Mouse (Mus musculus) liver, embryonic 11.5 days (tissue): ENCODE measurements around the gene Tigd3. TPM values are rescaled to one million over a fixed set of nuclear protein-coding genes. Genes with fewer than 3 reads are reported as not detected.

Experiments
- ATAC-seq: fragments of 200-750 bp; cut with Nextera tagmentation; replicated peaks from 2 replicates; pipeline ENCODE4 v1.8.0; 2017; ENCODE audit warnings: moderate number of reproducible peaks, mild to moderate bottlenecking, moderate TSS enrichment, moderate library complexity; ENCODE audit not compliant: low FRiP score
- DNase-seq: peaks from one replicate; pipeline ENCODE4 v3.0.0-alpha.2; 2017; ENCODE audit warnings: low spot score
- H3K27ac ChIP-seq: fragments of 300-500 bp; sonication (generic); 2 replicates; pipeline ENCODE4 v1.5.1; 2014; ENCODE audit warnings: mild to moderate bottlenecking, low read depth, low read length, control low read depth
- H3K27me3 ChIP-seq: fragments of 300-500 bp; sonication (generic); replicated peaks from 2 replicates; pipeline ENCODE4 v1.6.1; 2014; ENCODE audit warnings: low read length, mixed read lengths; ENCODE audit not compliant: control insufficient read depth, insufficient read depth
- H3K36me3 ChIP-seq: fragments of 300-500 bp; sonication (generic); 2 replicates; pipeline ENCODE4 v1.6.1; 2014; ENCODE audit warnings: mild to moderate bottlenecking, low read length, moderate library complexity, mixed read lengths; ENCODE audit not compliant: control insufficient read depth, insufficient read depth
- H3K4me1 ChIP-seq: fragments of 300-500 bp; sonication (generic); replicated peaks from 2 replicates; pipeline ENCODE4 v1.6.1; 2014; ENCODE audit warnings: low read length, mixed read lengths; ENCODE audit not compliant: control insufficient read depth, insufficient read depth
- H3K4me2 ChIP-seq: fragments of 300-500 bp; sonication (generic); 2 replicates; pipeline ENCODE4 v1.6.1; 2014; ENCODE audit warnings: mild to moderate bottlenecking, control low read depth, moderate library complexity
- H3K4me3 ChIP-seq: fragments of 300-500 bp; sonication (generic); 2 replicates; pipeline ENCODE4 v1.5.1; 2014; ENCODE audit warnings: low read depth, low read length, control low read depth
- H3K9ac ChIP-seq: fragments of 300-500 bp; sonication (generic); 2 replicates; pipeline ENCODE4 v1.6.1; 2014; ENCODE audit warnings: low read depth, low read length, control low read depth
- H3K9me3 ChIP-seq: fragments of 300-500 bp; sonication (generic); 2 replicates; pipeline ENCODE4 v1.6.1; 2016; ENCODE audit warnings: low read length, inconsistent platforms, mixed read lengths; ENCODE audit not compliant: control insufficient read depth
- WGBS: fragments of 180-500 bp; shearing (Covaris S2); extraction: QIAGEN DNeasy Blood & Tissue Kit; methylation state at CpG from one replicate; pipeline ENCODE4 v1.1.7; 2014; 5-methylcytosine and 5-hydroxymethylcytosine counted together
- polyA plus RNA-seq: library from polyadenylated mRNA; unstranded; fragments of >200 nt; fragmentation: Nextera tagmentation; extraction: Ambion mirVana; gene quantifications from 2 replicates; pipeline ENCODE4 v1.2.1, GENCODE M21; 2014

Gene Tigd3
- polyA plus RNA-seq, 1 experiment from 2014 or later, result 3.9 TPM

- Histone ChIP-seq H3K4me2 (peak overlapping the region; percentile 39), H3K4me3 (no peak overlapping the region), H3K9me3 (no peaks in the 10 kb centered on the region), H3K4me1 (peaks cover 17% of the 10 kb centered on the region), H3K27ac (peak overlapping the region; percentile 35; the same call in 1 of the 2 replicates), H3K36me3 (peaks cover 24% of the 10 kb centered on the region), H3K9ac (no peak overlapping the region), H3K27me3 (no peaks in the 10 kb centered on the region)
- 71% methylated on average over 21 of the region's 21 CpGs for WGBS
- no peak for DNase-seq
- ATAC-seq, result no peak
These were observed 43.3 kb upstream of the Tigd3 start for GRCm38 (mm10) chr19:5937095-5937835.

DNA sequence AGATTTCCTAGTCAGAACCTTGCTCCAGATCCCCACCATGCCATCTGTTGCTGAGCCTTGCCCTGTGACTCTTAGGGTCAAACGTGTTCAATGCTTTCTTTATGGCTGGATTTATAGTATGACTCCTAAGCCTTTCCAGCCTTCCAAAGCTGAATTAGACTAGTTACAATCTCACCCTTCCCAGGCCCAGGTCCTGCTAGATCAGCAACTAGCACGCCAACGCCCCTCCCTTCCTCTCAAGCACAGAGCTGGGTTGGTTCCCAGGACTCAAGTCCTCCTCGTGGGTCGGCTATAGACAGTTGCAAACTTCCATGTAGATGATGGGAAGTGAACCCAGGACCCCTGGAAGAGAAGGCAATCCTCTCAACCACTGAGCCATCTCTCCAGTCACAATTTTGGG is 41.7 kb upstream of the Tigd3 start:
- Histone ChIP-seq H3K9ac (no peak overlapping the region), H3K27ac (no peak overlapping the region), H3K36me3 (peaks cover 12% of the 10 kb centered on the region; the same call in 1 of the 2 replicates), H3K4me2 (no peak overlapping the region), H3K4me1 (peaks cover 17% of the 10 kb centered on the region), H3K4me3 (no peak overlapping the region), H3K27me3 (no peaks in the 10 kb centered on the region), H3K9me3 (no peaks in the 10 kb centered on the region)
- 72% methylated on average over 5 of the region's 5 CpGs for whole genome bisulfite sequencing
- DNase-seq, result no peak
- ATAC-seq, result no peak

DNA sequence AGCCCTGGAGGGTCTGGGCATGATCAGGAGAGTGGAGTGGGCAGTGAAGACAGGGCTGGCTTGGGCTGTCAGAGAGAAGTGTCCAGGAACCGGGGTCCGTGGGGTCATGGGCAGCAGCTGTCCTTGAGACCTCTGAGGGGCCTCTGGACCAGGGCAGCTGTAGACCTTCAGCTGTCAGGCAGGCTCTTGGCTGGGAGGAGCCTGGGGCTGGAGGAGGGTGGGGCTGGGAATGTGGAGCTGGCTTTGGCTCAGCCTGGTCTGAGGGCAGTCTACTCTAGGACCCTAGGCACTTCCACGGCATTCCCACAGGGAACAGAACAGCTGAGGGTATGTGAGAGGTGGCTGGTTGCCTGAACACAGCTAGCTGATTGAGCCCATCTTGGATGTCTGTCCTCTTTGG is 41.3 kb upstream of the Tigd3 start:
- no peak for DNase-seq
- Histone ChIP-seq H3K36me3 (peaks cover 9% of the 10 kb centered on the region; the same call in 1 of the 2 replicates), H3K4me2 (no peak overlapping the region), H3K9me3 (no peaks in the 10 kb centered on the region), H3K27me3 (no peaks in the 10 kb centered on the region), H3K27ac (no peak overlapping the region), H3K4me3 (no peak overlapping the region), H3K9ac (no peak overlapping the region), H3K4me1 (peaks cover 17% of the 10 kb centered on the region)
- no peak for ATAC-seq
- 41% methylated on average over 3 of the region's 3 CpGs for WGBS

DNA sequence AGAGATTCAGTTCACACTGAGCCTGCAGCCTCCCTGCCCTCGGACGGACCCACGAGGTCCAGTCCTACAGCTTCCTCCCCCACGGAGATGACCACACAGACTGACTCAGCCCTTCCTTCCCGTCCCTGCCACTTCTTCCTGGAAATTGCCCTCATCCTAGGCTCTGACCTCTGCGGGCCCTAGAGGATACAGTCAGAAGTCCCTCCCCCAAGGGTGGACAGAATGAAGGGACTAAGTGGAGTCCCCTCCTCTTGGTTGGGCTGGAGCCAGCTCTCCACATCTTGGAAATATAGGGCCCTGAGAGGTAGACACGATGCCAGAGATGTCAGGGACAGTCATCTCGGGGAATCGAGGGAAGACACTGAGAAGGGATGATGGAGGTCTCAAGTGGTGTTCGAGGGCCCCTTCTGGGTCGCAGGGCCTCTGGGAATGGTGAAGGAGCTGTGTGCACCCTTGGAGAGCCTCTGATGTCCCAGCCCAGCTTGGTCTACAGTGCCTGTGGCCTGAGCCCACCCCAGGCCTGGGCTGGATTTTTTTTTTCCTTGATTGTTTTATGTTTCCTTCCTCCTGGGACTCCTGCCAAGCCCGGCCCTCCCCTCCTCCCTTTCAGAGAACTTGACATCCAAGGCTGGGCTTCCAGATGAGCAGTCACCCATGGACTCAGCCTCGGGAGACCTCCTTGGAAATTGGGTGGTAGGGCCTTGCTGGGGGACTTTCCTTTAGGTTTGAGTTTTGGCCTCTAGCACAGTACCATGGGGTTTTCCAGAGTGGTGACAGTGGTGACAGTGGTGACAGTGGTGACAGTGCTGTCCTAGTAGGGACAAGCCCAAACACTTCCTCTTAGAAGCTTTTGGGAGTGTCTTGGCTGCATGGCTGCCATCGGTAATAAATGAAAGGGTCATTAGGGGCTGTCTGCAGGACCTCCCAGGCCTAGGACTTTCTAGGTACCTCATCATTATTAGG is 36.0 kb upstream of the Tigd3 start:
- Histone ChIP-seq H3K4me3 (no peak overlapping the region), H3K4me2 (no peak overlapping the region), H3K27me3 (no peaks in the 10 kb centered on the region; the same call in 1 of the 2 replicates), H3K4me1 (peaks cover 8% of the 10 kb centered on the region), H3K36me3 (no peaks in the 10 kb centered on the region), H3K27ac (peak overlapping the region; percentile 28; the same call in 1 of the 2 replicates), H3K9me3 (no peaks in the 10 kb centered on the region), H3K9ac (no peak overlapping the region)
- WGBS, result 57% methylated on average over 14 of the region's 14 CpGs
- ATAC-seq (no peak), DNase-seq (no peak)

DNA sequence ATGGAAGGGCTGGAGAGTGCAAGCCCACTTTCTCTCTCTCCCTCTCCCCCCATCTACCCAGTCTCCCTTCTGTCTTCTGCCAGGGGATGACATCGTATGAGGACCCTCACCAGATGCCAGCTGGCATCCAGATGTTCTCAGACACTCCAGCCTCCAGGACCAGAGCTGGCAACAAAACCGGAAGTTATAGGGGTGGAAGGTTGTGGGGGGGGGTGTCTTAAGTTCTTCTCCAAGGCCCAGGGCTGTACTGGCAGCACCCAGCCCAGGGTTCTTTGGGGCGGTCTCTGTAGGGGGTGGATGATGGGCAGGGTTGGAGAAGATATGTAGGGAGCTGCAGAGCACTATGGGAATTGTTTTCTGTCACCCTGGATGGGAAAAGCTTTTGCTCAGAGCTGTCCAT is 34.6 kb upstream of the Tigd3 start:
- Histone ChIP-seq H3K4me3 (no peak overlapping the region), H3K27ac (no peak overlapping the region), H3K27me3 (no peaks in the 10 kb centered on the region; the same call in 1 of the 2 replicates), H3K4me1 (peaks cover 15% of the 10 kb centered on the region), H3K9ac (no peak overlapping the region), H3K4me2 (no peak overlapping the region), H3K36me3 (no peaks in the 10 kb centered on the region), H3K9me3 (no peaks in the 10 kb centered on the region)
- no peak for ATAC-seq
- 54% methylated on average over 3 of the region's 3 CpGs for WGBS
- no peak for DNase-seq

GRCm38 (mm10) chr19:5928104-5928503 is 34.2 kb upstream of the Tigd3 start:
- Histone ChIP-seq H3K4me3 (no peak overlapping the region), H3K9me3 (no peaks in the 10 kb centered on the region), H3K4me1 (peaks cover 15% of the 10 kb centered on the region), H3K36me3 (no peaks in the 10 kb centered on the region), H3K4me2 (no peak overlapping the region), H3K27ac (no peak overlapping the region), H3K9ac (no peak overlapping the region), H3K27me3 (no peaks in the 10 kb centered on the region; the same call in 1 of the 2 replicates)
- ATAC-seq (no peak), DNase-seq (no peak)
- WGBS, result 75% methylated on average over 6 of the region's 6 CpGs

GRCm38 (mm10) chr19:5927532-5927931 is 33.6 kb upstream of the Tigd3 start:
- Histone ChIP-seq H3K9ac (no peak overlapping the region), H3K4me1 (peaks cover 20% of the 10 kb centered on the region), H3K4me3 (no peak overlapping the region), H3K27ac (no peak overlapping the region), H3K36me3 (no peaks in the 10 kb centered on the region), H3K4me2 (no peak overlapping the region), H3K27me3 (no peaks in the 10 kb centered on the region; the same call in 1 of the 2 replicates), H3K9me3 (no peaks in the 10 kb centered on the region)
- 65% methylated on average over 8 of the region's 8 CpGs for WGBS
- no peak for ATAC-seq
- no peak for DNase-seq

GRCm38 (mm10) chr19:5927026-5927425 is 33.1 kb upstream of the Tigd3 start:
- Histone ChIP-seq H3K4me3 (no peak overlapping the region), H3K4me1 (peaks cover 25% of the 10 kb centered on the region)
- no peak for DNase-seq

More at GRCm38 (mm10) chr19:5927026-5927425, 33.1 kb upstream of the Tigd3 start:
- Histone ChIP-seq H3K27ac (no peak overlapping the region), H3K27me3 (no peaks in the 10 kb centered on the region; the same call in 1 of the 2 replicates), H3K9me3 (no peaks in the 10 kb centered on the region), H3K36me3 (no peaks in the 10 kb centered on the region), H3K4me2 (no peak overlapping the region), H3K9ac (no peak overlapping the region)
- 75% methylated on average over 11 of the region's 11 CpGs for WGBS
- no peak for ATAC-seq
